Mouse (Mus musculus) testis, postnatal 10 days (tissue): ENCODE results near the gene Bcat2.

ENCODE experiments used
- DNase-seq: peaks from one replicate; pipeline ENCODE4 v3.0.0; 2021; ENCODE audit warnings: low spot score

The Bcat2 gene

GRCm38 (mm10) chr7:45626571-45627076, 56.7 kb downstream of the Bcat2 start:
- DNase-seq, result no peak

- no peak for DNase-seq
These were observed 57.3 kb downstream of the Bcat2 start, which contains the start of gene Rasip1 for GRCm38 (mm10) chr7:45627261-45627660. Gene Rasip1, plus strand, starts transcription at chr7:45627488.

- peak; percentile 97 for DNase-seq
These were observed 58.7 kb downstream of the Bcat2 start for GRCm38 (mm10) chr7:45628364-45629294.

GRCm38 (mm10) chr7:45630064-45630907, 60.3 kb downstream of the Bcat2 start:
- DNase-seq, result no peak

- DNase-seq, result peak; percentile 82
These were observed 62.5 kb downstream of the Bcat2 start for GRCm38 (mm10) chr7:45632499-45632898.

- no peak for DNase-seq
These were observed 65.2 kb downstream of the Bcat2 start for GRCm38 (mm10) chr7:45634946-45635681.

- peak; percentile 83 for DNase-seq
These were observed 66.0 kb downstream of the Bcat2 start for GRCm38 (mm10) chr7:45635711-45636688.

GRCm38 (mm10) chr7:45637710-45638109, 67.8 kb downstream of the Bcat2 start:
- no peak for DNase-seq

- peak; percentile 94 for DNase-seq
These were observed 68.9 kb downstream of the Bcat2 start for GRCm38 (mm10) chr7:45638623-45639401.
